Mouse (Mus musculus): Measurements from ENCODE around the gene Afap1l2. TPM values are rescaled to one million over a fixed set of nuclear protein-coding genes. Genes with fewer than 3 reads are reported as not detected.

Gene Afap1l2
- polyA plus RNA-seq, 1 experiment from 2014 or later, result 12.0 TPM

- peaks cover 39% of the 10 kb centered on the region for H3K4me1 ChIP-seq
- H3K27ac ChIP-seq, result 0 out of 2 replicates have a peak overlapping the region, but pooled peaks have one; percentile 18
These were observed 4.6 kb downstream of the Afap1l2 start for GRCm38 (mm10) chr19:57003460-57003810.

GRCm38 (mm10) chr19:57002741-57003459 lies 5.1 kb downstream of the Afap1l2 start:
- 0 out of 2 replicates have a peak overlapping the region, but pooled peaks have one; percentile 18 for H3K27ac ChIP-seq
- WGBS, result 56% methylated on average over 12 of the region's 12 CpGs
- no peak overlapping the region for H3K4me3 ChIP-seq
- no peak for ATAC-seq (ENCODE audit: insufficient number of reproducible peaks, low FRiP score, low TSS enrichment, low read depth)
- peak overlapping the region; percentile 6 for H3K4me2 ChIP-seq
- no peaks in the 10 kb centered on the region for H3K36me3 ChIP-seq
- H3K9me3 ChIP-seq, result no peaks in the 10 kb centered on the region
- no peak overlapping the region for H3K9ac ChIP-seq
- peaks cover 33% of the 10 kb centered on the region for H3K4me1 ChIP-seq
- peaks cover 9% of the 10 kb centered on the region for H3K27me3 ChIP-seq

More at GRCm38 (mm10) chr19:57003460-57003810, 4.6 kb downstream of the Afap1l2 start:
- no peaks in the 10 kb centered on the region for H3K9me3 ChIP-seq
- no peak for ATAC-seq (ENCODE audit: insufficient number of reproducible peaks, low FRiP score, low TSS enrichment, low read depth)
- H3K36me3 ChIP-seq, result no peaks in the 10 kb centered on the region
- peaks cover 13% of the 10 kb centered on the region for H3K27me3 ChIP-seq
- H3K4me2 ChIP-seq, result peak overlapping the region; percentile 6
- 26% methylated on average over 7 of the region's 7 CpGs for WGBS
- no peak overlapping the region for H3K4me3 ChIP-seq
- H3K9ac ChIP-seq, result no peak overlapping the region

GRCm38 (mm10) chr19:57001926-57002325 lies 6.1 kb downstream of the Afap1l2 start:
- Histone ChIP-seq H3K4me3 (no peak overlapping the region), H3K4me1 (peaks cover 33% of the 10 kb centered on the region), H3K27me3 (0 out of 2 replicates have a peak, but pooled peaks cover under 1% of the 10 kb centered on the region), H3K36me3 (no peaks in the 10 kb centered on the region), H3K4me2 (no peak overlapping the region), H3K27ac (no peak overlapping the region), H3K9me3 (no peaks in the 10 kb centered on the region), H3K9ac (no peak overlapping the region)
- 79% methylated on average over 4 of the region's 4 CpGs for whole genome bisulfite sequencing
- ATAC-seq (ENCODE audit: insufficient number of reproducible peaks, low FRiP score, low TSS enrichment, low read depth), result no peak

- H3K9me3 ChIP-seq, result no peaks in the 10 kb centered on the region
- no peak overlapping the region for H3K4me3 ChIP-seq
- peaks cover 34% of the 10 kb centered on the region for H3K4me1 ChIP-seq
- H3K4me2 ChIP-seq, result no peak overlapping the region
- WGBS, result 85% methylated on average over 5 of the region's 5 CpGs
- no peak for ATAC-seq (ENCODE audit: insufficient number of reproducible peaks, low FRiP score, low TSS enrichment, low read depth)
- H3K36me3 ChIP-seq, result no peaks in the 10 kb centered on the region
- no peak overlapping the region for H3K27ac ChIP-seq
- H3K9ac ChIP-seq, result no peak overlapping the region
- H3K27me3 ChIP-seq, result no peaks in the 10 kb centered on the region
These were observed 7.4 kb downstream of the Afap1l2 start for GRCm38 (mm10) chr19:57000592-57000991.

- no peaks in the 10 kb centered on the region for H3K36me3 ChIP-seq
- peaks cover 34% of the 10 kb centered on the region for H3K4me1 ChIP-seq
- H3K4me3 ChIP-seq, result no peak overlapping the region
- no peaks in the 10 kb centered on the region for H3K9me3 ChIP-seq
- WGBS, result 52% methylated on average over 2 of the region's 2 CpGs
- no peak overlapping the region for H3K4me2 ChIP-seq
- no peak overlapping the region for H3K27ac ChIP-seq
- H3K27me3 ChIP-seq, result no peaks in the 10 kb centered on the region
- no peak overlapping the region for H3K9ac ChIP-seq
- no peak for ATAC-seq (ENCODE audit: insufficient number of reproducible peaks, low FRiP score, low TSS enrichment, low read depth)
These were observed 8.2 kb downstream of the Afap1l2 start for GRCm38 (mm10) chr19:56999781-57000180.

- no peaks in the 10 kb centered on the region for H3K27me3 ChIP-seq
- 48% methylated on average over 2 of the region's 2 CpGs for WGBS
- no peak for ATAC-seq (ENCODE audit: insufficient number of reproducible peaks, low FRiP score, low TSS enrichment, low read depth)
- H3K9me3 ChIP-seq, result no peaks in the 10 kb centered on the region
- no peak overlapping the region for H3K9ac ChIP-seq
- no peaks in the 10 kb centered on the region for H3K36me3 ChIP-seq
- peaks cover 33% of the 10 kb centered on the region for H3K4me1 ChIP-seq
- no peak overlapping the region for H3K4me2 ChIP-seq
- H3K27ac ChIP-seq, result peak overlapping the region; percentile 47; the same call in 1 of the 2 replicates
- H3K4me3 ChIP-seq, result no peak overlapping the region
These were observed 9.1 kb downstream of the Afap1l2 start for GRCm38 (mm10) chr19:56998910-56999309.

GRCm38 (mm10) chr19:56998331-56998730 lies 9.7 kb downstream of the Afap1l2 start:
- Histone ChIP-seq H3K9me3 (no peaks in the 10 kb centered on the region), H3K36me3 (no peaks in the 10 kb centered on the region), H3K4me3 (no peak overlapping the region), H3K4me2 (no peak overlapping the region), H3K4me1 (peaks cover 28% of the 10 kb centered on the region), H3K27ac (no peak overlapping the region; the same call in 1 of the 2 replicates), H3K27me3 (no peaks in the 10 kb centered on the region), H3K9ac (no peak overlapping the region)
- ATAC-seq (ENCODE audit: insufficient number of reproducible peaks, low FRiP score, low TSS enrichment, low read depth), result no peak
- WGBS, result 73% methylated on average over 4 of the region's 4 CpGs

- 0 out of 2 replicates have a peak, but pooled peaks have one; percentile 56 for ATAC-seq (ENCODE audit: insufficient number of reproducible peaks, low FRiP score, low TSS enrichment, low read depth)
- Histone ChIP-seq H3K36me3 (no peaks in the 10 kb centered on the region), H3K4me3 (peak overlapping the region; percentile 9; the same call in 1 of the 2 replicates), H3K4me1 (peaks cover 21% of the 10 kb centered on the region), H3K27me3 (no peaks in the 10 kb centered on the region), H3K27ac (peak overlapping the region; percentile 12), H3K9ac (no peak overlapping the region), H3K4me2 (peak overlapping the region; percentile 30), H3K9me3 (no peaks in the 10 kb centered on the region)
- under 1% methylated on average over 10 of the region's 10 CpGs for WGBS
These were observed 10.8 kb downstream of the Afap1l2 start for GRCm38 (mm10) chr19:56997164-56997599.

- H3K4me1 ChIP-seq, result peaks cover 25% of the 10 kb centered on the region
- H3K4me3 ChIP-seq, result no peak overlapping the region
- H3K9ac ChIP-seq, result no peak overlapping the region
- 84% methylated on average over 4 of the region's 4 CpGs for WGBS
- no peaks in the 10 kb centered on the region for H3K27me3 ChIP-seq
- no peak overlapping the region for H3K27ac ChIP-seq
- no peaks in the 10 kb centered on the region for H3K9me3 ChIP-seq
- H3K36me3 ChIP-seq, result no peaks in the 10 kb centered on the region
- H3K4me2 ChIP-seq, result no peak overlapping the region
- no peak for ATAC-seq (ENCODE audit: insufficient number of reproducible peaks, low FRiP score, low TSS enrichment, low read depth)
These were observed 12.6 kb downstream of the Afap1l2 start for GRCm38 (mm10) chr19:56995441-56995840.

GRCm38 (mm10) chr19:56994653-56995052 lies 13.4 kb downstream of the Afap1l2 start:
- WGBS, result 72% methylated on average over 4 of the region's 4 CpGs

GRCm38 (mm10) chr19:56993763-56994162 lies 14.3 kb downstream of the Afap1l2 start:
- Histone ChIP-seq H3K9ac (no peak overlapping the region), H3K27me3 (no peaks in the 10 kb centered on the region), H3K9me3 (no peaks in the 10 kb centered on the region), H3K27ac (no peak overlapping the region), H3K4me3 (no peak overlapping the region), H3K4me2 (no peak overlapping the region), H3K4me1 (peaks cover 32% of the 10 kb centered on the region), H3K36me3 (no peaks in the 10 kb centered on the region)
- WGBS, result 78% methylated on average over 4 of the region's 4 CpGs
- ATAC-seq (ENCODE audit: insufficient number of reproducible peaks, low FRiP score, low TSS enrichment, low read depth), result no peak

More at GRCm38 (mm10) chr19:56994653-56995052, 13.4 kb downstream of the Afap1l2 start:
- H3K4me1 ChIP-seq, result peaks cover 33% of the 10 kb centered on the region
- H3K4me3 ChIP-seq, result no peak overlapping the region
- no peaks in the 10 kb centered on the region for H3K27me3 ChIP-seq
- no peak for ATAC-seq (ENCODE audit: insufficient number of reproducible peaks, low FRiP score, low TSS enrichment, low read depth)
- no peaks in the 10 kb centered on the region for H3K9me3 ChIP-seq
- H3K36me3 ChIP-seq, result no peaks in the 10 kb centered on the region
- no peak overlapping the region for H3K4me2 ChIP-seq
- no peak overlapping the region for H3K27ac ChIP-seq
- H3K9ac ChIP-seq, result no peak overlapping the region

- Histone ChIP-seq H3K36me3 (no peaks in the 10 kb centered on the region), H3K4me1 (peaks cover 36% of the 10 kb centered on the region), H3K4me3 (no peak overlapping the region), H3K27me3 (no peaks in the 10 kb centered on the region), H3K9ac (no peak overlapping the region), H3K4me2 (no peak overlapping the region), H3K27ac (no peak overlapping the region), H3K9me3 (no peaks in the 10 kb centered on the region)
- 74% methylated on average over 8 of the region's 8 CpGs for WGBS
- ATAC-seq (ENCODE audit: insufficient number of reproducible peaks, low FRiP score, low TSS enrichment, low read depth), result no peak
These were observed 15.0 kb downstream of the Afap1l2 start for GRCm38 (mm10) chr19:56992978-56993545.

Data from limb, embryonic 15.5 days (tissue).